Mouse (Mus musculus): ENCODE measurements around the gene Hspb8. TPM values are rescaled to one million over a fixed set of nuclear protein-coding genes. Genes with fewer than 3 reads are reported as not detected.

The Hspb8 gene
- total and polyA plus RNA-seq, 3 experiments: not detected

- H3K9ac ChIP-seq (ENCODE audit: insufficient read depth, low read depth): no peak overlapping the region
- no peak for TF ChIP-seq HCFC1 (IDR thresholded peaks at IDR 0.05; ENCODE audit: low read depth, low read length)
- no peak for TF ChIP-seq GABPA (IDR thresholded peaks at IDR 0.05; ENCODE audit: insufficient replicate concordance, low read depth, low read length)
- TF ChIP-seq PAX5 (IDR thresholded peaks at IDR 0.05; ENCODE audit: low read length): no peak
- TF ChIP-seq E2F4 (IDR thresholded peaks at IDR 0.05; ENCODE audit: insufficient replicate concordance, low read depth, low read length): no peak
- TF ChIP-seq CTCF (conservative IDR thresholded peaks at IDR 0.05 in 1 of 2, IDR thresholded peaks at IDR 0.05 in 1 of 2; ENCODE audit: low read depth in 2 of 2, low read length in 2 of 2): no peak
- no peak for TF ChIP-seq MEF2A (IDR thresholded peaks at IDR 0.05; ENCODE audit: borderline replicate concordance, low read depth, low read length)
- TF ChIP-seq MAFK (IDR thresholded peaks at IDR 0.05; ENCODE audit: insufficient replicate concordance, low read length): no peak
- TF ChIP-seq MYC (IDR thresholded peaks at IDR 0.05; ENCODE audit: low read depth, low read length): no peak
- TF ChIP-seq KAT2A (IDR thresholded peaks at IDR 0.05; ENCODE audit: insufficient replicate concordance, low read length): no peak
- no peak for TF ChIP-seq SMC3 (IDR thresholded peaks at IDR 0.05; ENCODE audit: low read depth, low read length)
- no peak for TF ChIP-seq IRF4 (IDR thresholded peaks at IDR 0.05; ENCODE audit: low read depth, low read length)
- no peak for TF ChIP-seq SIN3A (IDR thresholded peaks at IDR 0.05; ENCODE audit: low read length)
- TF ChIP-seq EP300 (IDR thresholded peaks at IDR 0.05; ENCODE audit: low read length): no peak
- no peak for TF ChIP-seq USF2 (conservative IDR thresholded peaks at IDR 0.05; ENCODE audit: low read depth, low read length)
- no peak for TF ChIP-seq RCOR1 (conservative IDR thresholded peaks at IDR 0.05; ENCODE audit: low read depth, low read length)
- TF ChIP-seq RAD21 (IDR thresholded peaks at IDR 0.05; ENCODE audit: low read depth, low read length): no peak
- no peak for TF ChIP-seq POLR2AphosphoS2 (IDR thresholded peaks at IDR 0.05; ENCODE audit: low read depth, low read length)
- TF ChIP-seq ETS1 (conservative IDR thresholded peaks at IDR 0.05; ENCODE audit: low read depth, low read length): no peak
- TF ChIP-seq ZC3H11A (IDR thresholded peaks at IDR 0.05; ENCODE audit: low read depth, low read length): no peak
- no peak for TF ChIP-seq ELF1 (IDR thresholded peaks at IDR 0.05; ENCODE audit: low read depth, low read length)
- no peaks in the 10 kb centered on the region for H3K4me1 ChIP-seq (ENCODE audit: control insufficient read depth in 1 of 2, insufficient read depth in 2 of 2)
- no peaks in the 10 kb centered on the region for H3K79me2 ChIP-seq (replicated peaks; ENCODE audit: control insufficient read depth, extremely low read depth, insufficient read depth, poor library complexity, severe bottlenecking)
- H3K36me3 ChIP-seq (replicated peaks in 1 of 2; ENCODE audit: control insufficient read depth in 1 of 2, insufficient read depth in 1 of 2, low read length in 1 of 2): no peaks in the 10 kb centered on the region
- in situ Hi-C loops (cut with MboI; ENCODE audit: low pct_ligation_motif_present, low pct_unique_long_range_greater_than_20kb, low sequenced_read_pairs) (no loop called here), dilution Hi-C loops (cut with MboI; ENCODE audit: extremely low pct_ligation_motif_present, extremely low pct_unique_long_range_greater_than_20kb, low sequenced_read_pairs) (no loop called here)
- H3K9me3 ChIP-seq (replicated peaks; ENCODE audit: low read length): peaks cover 86% of the 10 kb centered on the region
- no peak overlapping the region for H3K4me2 ChIP-seq (ENCODE audit: insufficient read depth, low read depth, poor library complexity, severe bottlenecking)
- no peak for DNase-seq (ENCODE audit: extremely low read depth)
- no peak overlapping the region for H3K4me3 ChIP-seq (replicated peaks in 1 of 3; ENCODE audit: low read depth in 2 of 3, low read length in 2 of 3, poor library complexity in 1 of 3)
- no peak overlapping the region for H3K27ac ChIP-seq (ENCODE audit: insufficient read depth, low read depth)
- no peaks in the 10 kb centered on the region for H3K27me3 ChIP-seq (replicated peaks)
Measured at GRCm38 (mm10) chr5:116400042-116400730, 22.5 kb downstream of the Hspb8 start.

GRCm38 (mm10) chr5:116396104-116396503 is 26.6 kb downstream of the Hspb8 start:
- no peak for DNase-seq (ENCODE audit: extremely low read depth)
- Histone ChIP-seq H3K79me2 (replicated peaks; ENCODE audit: control insufficient read depth, extremely low read depth, insufficient read depth, poor library complexity, severe bottlenecking) (no peaks in the 10 kb centered on the region), H3K4me3 (replicated peaks in 1 of 3; ENCODE audit: low read depth in 2 of 3, low read length in 2 of 3, poor library complexity in 1 of 3) (no peak overlapping the region), H3K9me3 (replicated peaks; ENCODE audit: low read length) (peaks cover 87% of the 10 kb centered on the region), H3K9ac (ENCODE audit: insufficient read depth, low read depth) (no peak overlapping the region), H3K36me3 (replicated peaks in 1 of 2; ENCODE audit: control insufficient read depth in 1 of 2, insufficient read depth in 1 of 2, low read length in 1 of 2) (no peaks in the 10 kb centered on the region), H3K4me1 (ENCODE audit: control insufficient read depth in 1 of 2, insufficient read depth in 2 of 2) (no peaks in the 10 kb centered on the region), H3K27me3 (replicated peaks) (no peaks in the 10 kb centered on the region), H3K27ac (ENCODE audit: insufficient read depth, low read depth) (no peak overlapping the region), H3K4me2 (ENCODE audit: insufficient read depth, low read depth, poor library complexity, severe bottlenecking) (no peak overlapping the region)
- dilution Hi-C loops (cut with MboI; ENCODE audit: extremely low pct_ligation_motif_present, extremely low pct_unique_long_range_greater_than_20kb, low sequenced_read_pairs) (no loop called here), in situ Hi-C loops (cut with MboI; ENCODE audit: low pct_ligation_motif_present, low pct_unique_long_range_greater_than_20kb, low sequenced_read_pairs) (no loop called here)
- TF ChIP-seq IRF4 (IDR thresholded peaks at IDR 0.05; ENCODE audit: low read depth, low read length): no peak
- no peak for TF ChIP-seq MEF2A (IDR thresholded peaks at IDR 0.05; ENCODE audit: borderline replicate concordance, low read depth, low read length)
- no peak for TF ChIP-seq POLR2A (IDR thresholded peaks at IDR 0.05; ENCODE audit: low read depth, low read length)
- no peak for TF ChIP-seq NRF1 (IDR thresholded peaks at IDR 0.05; ENCODE audit: low read depth, low read length)
- no peak for TF ChIP-seq USF1 (IDR thresholded peaks at IDR 0.05; ENCODE audit: low read depth, low read length)
- no peak for TF ChIP-seq ZC3H11A (IDR thresholded peaks at IDR 0.05; ENCODE audit: low read depth, low read length)
- no peak for TF ChIP-seq E2F4 (IDR thresholded peaks at IDR 0.05; ENCODE audit: insufficient replicate concordance, low read depth, low read length)
- TF ChIP-seq MYC (IDR thresholded peaks at IDR 0.05; ENCODE audit: low read depth, low read length): no peak
- no peak for TF ChIP-seq BHLHE40 (IDR thresholded peaks at IDR 0.05; ENCODE audit: low read depth, low read length)
- TF ChIP-seq HCFC1 (IDR thresholded peaks at IDR 0.05; ENCODE audit: low read depth, low read length): no peak
- TF ChIP-seq RCOR1 (conservative IDR thresholded peaks at IDR 0.05; ENCODE audit: low read depth, low read length): no peak
